Mouse (Mus musculus) intestine, embryonic 16.5 days (tissue): Measurements from ENCODE around the gene Cacna1s. TPM values are rescaled to one million over a fixed set of nuclear protein-coding genes. Genes with fewer than 3 reads are reported as not detected.

Experiments
- ATAC-seq: fragments of 200-750 bp; cut with Nextera tagmentation; 2 replicates; pipeline ENCODE4 v1.8.0; 2017; ENCODE audit warnings: moderate TSS enrichment, moderate library complexity
- H3K27ac ChIP-seq: fragments of 300-500 bp; sonication (generic); 2 replicates; pipeline ENCODE4 v1.5.1; 2014; ENCODE audit warnings: mild to moderate bottlenecking, low read length
- H3K27me3 ChIP-seq: fragments of 300-500 bp; sonication (generic); replicated peaks from 2 replicates; pipeline ENCODE4 v1.6.1; 2014; ENCODE audit warnings: low read length, control low read depth, mixed read lengths; ENCODE audit not compliant: control insufficient read depth, insufficient read depth
- H3K36me3 ChIP-seq: fragments of 300-500 bp; sonication (generic); 2 replicates; pipeline ENCODE4 v1.6.1; 2014; ENCODE audit warnings: low read length, control low read depth; ENCODE audit not compliant: control insufficient read depth, insufficient read depth
- H3K4me1 ChIP-seq: fragments of 300-500 bp; sonication (generic); 2 replicates; pipeline ENCODE4 v1.6.1; 2014; ENCODE audit warnings: low read length, control low read depth, mixed read lengths; ENCODE audit not compliant: control insufficient read depth, insufficient read depth
- H3K4me2 ChIP-seq: fragments of 300-500 bp; sonication (generic); 2 replicates; pipeline ENCODE4 v1.6.1; 2014; ENCODE audit warnings: low read depth, low read length, control low read depth
- H3K4me3 ChIP-seq: fragments of 300-500 bp; sonication (generic); 2 replicates; pipeline ENCODE4 v1.5.1; 2014; ENCODE audit warnings: mild to moderate bottlenecking, low read length
- H3K9ac ChIP-seq: fragments of 300-500 bp; sonication (generic); 2 replicates; pipeline ENCODE4 v1.6.1; 2014; ENCODE audit warnings: low read depth, low read length
- H3K9me3 ChIP-seq: fragments of 300-500 bp; sonication (generic); 2 replicates; pipeline ENCODE4 v1.6.1; 2016; ENCODE audit warnings: low read length, control low read depth; ENCODE audit not compliant: control insufficient read depth
- WGBS: fragments of 180-500 bp; shearing (Covaris S2); extraction: QIAGEN DNeasy Blood & Tissue Kit; methylation state at CpG from one replicate; pipeline ENCODE4 v1.1.7; 2014; 5-methylcytosine and 5-hydroxymethylcytosine counted together
- polyA plus RNA-seq: library from polyadenylated mRNA; unstranded; fragments of >200 nt; fragmentation: Nextera tagmentation; extraction: Ambion mirVana; gene quantifications from 2 replicates; pipeline ENCODE4 v1.2.1, GENCODE M21; 2015

Cacna1s gene
- polyA plus RNA-seq, 1 experiment from 2014 or later = not detected

GRCm38 (mm10) chr1:136119571-136120262 lies 67.2 kb downstream of the Cacna1s start:
- Histone ChIP-seq H3K27ac (peak overlapping the region; percentile 52; the same call in 1 of the 2 replicates), H3K4me3 (no peak overlapping the region), H3K9me3 (no peaks in the 10 kb centered on the region), H3K4me1 (peaks cover 12% of the 10 kb centered on the region), H3K9ac (no peak overlapping the region), H3K27me3 (no peaks in the 10 kb centered on the region), H3K4me2 (0 out of 2 replicates have a peak overlapping the region, but pooled peaks have one; percentile 0), H3K36me3 (no peaks in the 10 kb centered on the region)
- peak; percentile 74 for ATAC-seq
- 58% methylated on average over 7 of the region's 7 CpGs for WGBS

DNA sequence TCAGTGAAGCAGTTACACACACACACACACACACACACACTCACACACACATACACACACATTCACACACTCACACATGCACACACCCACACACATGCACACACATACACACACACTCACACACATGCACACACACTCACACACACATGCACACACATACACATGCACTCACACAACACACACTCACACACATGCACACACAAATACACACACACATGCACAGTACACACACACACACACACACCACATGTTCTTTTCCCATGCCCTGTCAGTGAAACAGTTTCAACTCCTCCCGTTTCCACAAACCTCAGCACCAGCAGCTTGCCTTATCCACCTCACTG lies 67.7 kb downstream of the Cacna1s start:
- no peak for ATAC-seq
- H3K36me3 ChIP-seq = no peaks in the 10 kb centered on the region
- H3K9ac ChIP-seq = no peak overlapping the region
- H3K9me3 ChIP-seq = no peaks in the 10 kb centered on the region
- no peaks in the 10 kb centered on the region for H3K27me3 ChIP-seq
- no peak overlapping the region for H3K4me3 ChIP-seq
- WGBS = 52% methylated on average over 1 of the region's 1 CpGs
- no peak overlapping the region for H3K4me2 ChIP-seq
- H3K27ac ChIP-seq = no peak overlapping the region
- H3K4me1 ChIP-seq = peaks cover 12% of the 10 kb centered on the region

DNA sequence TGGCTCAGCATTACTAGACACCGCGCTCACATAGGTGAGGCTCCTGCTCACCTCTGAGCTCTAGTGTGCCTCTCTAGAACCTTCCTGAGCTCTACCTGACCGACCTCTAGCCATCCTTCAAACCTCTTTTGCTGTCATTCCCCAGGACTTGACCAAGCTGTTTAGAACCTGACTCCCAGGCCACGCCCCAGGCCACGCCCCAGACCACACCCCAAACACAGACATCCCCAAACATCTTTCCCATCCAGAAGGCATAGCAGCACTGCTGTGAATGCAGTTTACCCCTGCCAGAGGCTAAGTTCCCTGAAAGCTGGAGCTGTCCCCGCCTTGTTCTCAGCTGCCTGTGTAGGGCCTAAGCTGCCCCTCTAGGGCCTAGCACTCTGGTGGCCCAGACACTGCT lies 68.2 kb downstream of the Cacna1s start:
- no peak; the same call in 1 of the 2 replicates for ATAC-seq
- Histone ChIP-seq H3K9ac (no peak overlapping the region), H3K9me3 (no peaks in the 10 kb centered on the region), H3K4me3 (no peak overlapping the region), H3K27ac (no peak overlapping the region), H3K4me1 (peaks cover 12% of the 10 kb centered on the region), H3K36me3 (no peaks in the 10 kb centered on the region), H3K27me3 (no peaks in the 10 kb centered on the region), H3K4me2 (no peak overlapping the region)
- WGBS = 53% methylated on average over 6 of the region's 6 CpGs

GRCm38 (mm10) chr1:136122030-136122429 lies 69.5 kb downstream of the Cacna1s start:
- Histone ChIP-seq H3K4me1 (peaks cover 23% of the 10 kb centered on the region), H3K9ac (no peak overlapping the region), H3K4me2 (no peak overlapping the region), H3K36me3 (no peaks in the 10 kb centered on the region), H3K27ac (no peak overlapping the region), H3K27me3 (no peaks in the 10 kb centered on the region), H3K9me3 (no peaks in the 10 kb centered on the region), H3K4me3 (no peak overlapping the region)
- WGBS = 84% methylated on average over 8 of the region's 8 CpGs
- no peak for ATAC-seq

DNA sequence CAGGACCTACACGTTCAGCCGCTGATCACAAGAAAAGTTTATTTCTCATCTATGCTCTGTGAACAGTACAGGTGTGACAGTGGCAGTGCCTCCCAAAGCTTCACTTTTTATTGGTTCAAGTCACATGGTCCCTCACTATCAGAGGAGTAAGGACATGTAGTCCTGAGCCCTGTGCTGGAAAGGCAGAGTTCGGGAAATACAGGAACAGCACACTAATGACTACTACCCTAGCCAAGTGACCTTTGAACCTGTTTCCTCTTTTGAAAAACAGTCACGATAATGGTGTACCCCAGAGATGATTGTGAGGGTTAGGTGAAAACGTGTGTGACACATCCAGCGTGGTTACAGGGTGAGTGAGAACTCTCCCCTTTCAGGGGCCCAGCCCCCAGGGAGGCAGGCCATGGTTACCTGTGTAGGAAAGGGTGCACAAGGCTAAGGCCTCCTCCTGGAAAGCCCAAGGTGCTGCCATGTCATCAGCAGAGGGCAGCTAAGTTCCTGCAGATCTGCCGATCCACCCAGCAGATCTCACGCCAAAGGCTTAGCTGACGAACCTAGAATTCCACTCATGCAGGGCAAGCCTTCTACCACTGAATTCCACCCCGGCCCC lies 73.7 kb downstream of the Cacna1s start:
- peak overlapping the region; percentile 65 for H3K27ac ChIP-seq
- 64% methylated on average over 10 of the region's 10 CpGs for WGBS

GRCm38 (mm10) chr1:136126895-136127294 lies 74.3 kb downstream of the Cacna1s start:
- Histone ChIP-seq H3K4me1 (peaks cover 44% of the 10 kb centered on the region), H3K4me2 (no peak overlapping the region), H3K27me3 (no peaks in the 10 kb centered on the region), H3K9me3 (no peaks in the 10 kb centered on the region), H3K27ac (peak overlapping the region; percentile 65), H3K36me3 (no peaks in the 10 kb centered on the region), H3K4me3 (no peak overlapping the region), H3K9ac (no peak overlapping the region)
- 54% methylated on average over 10 of the region's 10 CpGs for WGBS
- ATAC-seq = no peak

More for the DNA sequence above, 73.7 kb downstream of the Cacna1s start:
- peak; percentile 88 for ATAC-seq
- Histone ChIP-seq H3K4me1 (peaks cover 42% of the 10 kb centered on the region), H3K4me3 (no peak overlapping the region), H3K4me2 (no peak overlapping the region), H3K36me3 (no peaks in the 10 kb centered on the region), H3K9ac (no peak overlapping the region), H3K9me3 (no peaks in the 10 kb centered on the region), H3K27me3 (no peaks in the 10 kb centered on the region)

DNA sequence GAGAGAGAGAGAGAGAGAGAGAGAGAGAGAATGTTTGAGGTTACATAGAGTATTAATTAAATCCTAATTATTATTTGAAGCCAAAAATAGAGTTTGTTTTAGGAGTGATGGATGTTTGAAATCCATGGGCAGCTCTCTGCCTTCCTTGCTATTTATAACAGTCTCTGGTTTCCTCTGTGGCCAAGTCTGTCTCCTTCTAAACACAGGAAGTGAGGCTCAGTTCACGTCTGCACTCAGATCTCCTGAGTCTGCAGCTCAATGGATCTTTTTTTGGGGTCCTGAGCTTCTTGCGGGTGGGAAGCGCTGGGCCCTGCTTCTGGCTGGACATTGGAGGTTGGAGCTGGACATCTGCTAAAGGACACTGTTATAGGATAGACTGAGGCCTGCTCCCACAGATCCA lies 75.3 kb downstream of the Cacna1s start:
- H3K27me3 ChIP-seq = no peaks in the 10 kb centered on the region
- no peak overlapping the region for H3K4me2 ChIP-seq
- 48% methylated on average over 3 of the region's 3 CpGs for WGBS
- ATAC-seq = no peak
- H3K36me3 ChIP-seq = no peaks in the 10 kb centered on the region
- H3K9me3 ChIP-seq = no peaks in the 10 kb centered on the region
- H3K27ac ChIP-seq = peak overlapping the region; percentile 70
- peaks cover 53% of the 10 kb centered on the region for H3K4me1 ChIP-seq
- no peak overlapping the region for H3K4me3 ChIP-seq
- H3K9ac ChIP-seq = no peak overlapping the region

- Histone ChIP-seq H3K27ac (peak overlapping the region; percentile 70), H3K4me2 (no peak overlapping the region), H3K4me1 (peaks cover 59% of the 10 kb centered on the region)
These were observed 75.9 kb downstream of the Cacna1s start for GRCm38 (mm10) chr1:136128416-136128815.

GRCm38 (mm10) chr1:136128944-136129589 lies 76.5 kb downstream of the Cacna1s start:
- no peak for ATAC-seq
- H3K27me3 ChIP-seq = no peaks in the 10 kb centered on the region
- peaks cover 65% of the 10 kb centered on the region for H3K4me1 ChIP-seq
- peak overlapping the region; percentile 70 for H3K27ac ChIP-seq
- no peaks in the 10 kb centered on the region for H3K36me3 ChIP-seq
- WGBS = 37% methylated on average over 4 of the region's 4 CpGs
- no peaks in the 10 kb centered on the region for H3K9me3 ChIP-seq
- H3K4me2 ChIP-seq = no peak overlapping the region
- peak overlapping the region; percentile 51; the same call in 1 of the 2 replicates for H3K9ac ChIP-seq
- no peak overlapping the region for H3K4me3 ChIP-seq

More at GRCm38 (mm10) chr1:136128416-136128815, 75.9 kb downstream of the Cacna1s start:
- H3K9ac ChIP-seq = no peak overlapping the region
- 28% methylated on average over 5 of the region's 5 CpGs for WGBS
- H3K36me3 ChIP-seq = no peaks in the 10 kb centered on the region
- H3K27me3 ChIP-seq = no peaks in the 10 kb centered on the region
- H3K9me3 ChIP-seq = no peaks in the 10 kb centered on the region
- ATAC-seq = no peak
- no peak overlapping the region for H3K4me3 ChIP-seq
